Mouse (Mus musculus) intestine, postnatal 0 days (tissue): ENCODE data around the gene Sec14l1. TPM values are rescaled to one million over a fixed set of nuclear protein-coding genes. Genes with fewer than 3 reads are reported as not detected.

Source experiments
- ATAC-seq: fragments of 200-750 bp; cut with Nextera tagmentation; 2 replicates; pipeline ENCODE4 v1.8.0; 2017; ENCODE audit warnings: mild to moderate bottlenecking, moderate TSS enrichment, moderate library complexity
- H3K27ac ChIP-seq: fragments of 300-500 bp; sonication (generic); 2 replicates; pipeline ENCODE4 v1.5.1; 2014; ENCODE audit warnings: mild to moderate bottlenecking, low read depth, low read length, moderate library complexity
- H3K27me3 ChIP-seq: fragments of 300-500 bp; sonication (generic); replicated peaks from 2 replicates; pipeline ENCODE4 v1.6.1; 2014; ENCODE audit warnings: low read length, mixed read lengths; ENCODE audit not compliant: control insufficient read depth, insufficient read depth
- H3K36me3 ChIP-seq: fragments of 300-500 bp; sonication (generic); 2 replicates; pipeline ENCODE4 v1.6.1; 2014; ENCODE audit warnings: mild to moderate bottlenecking, moderate library complexity; ENCODE audit not compliant: control insufficient read depth, insufficient read depth
- H3K4me1 ChIP-seq: fragments of 300-500 bp; sonication (generic); replicated peaks from 2 replicates; pipeline ENCODE4 v1.6.1; 2014; ENCODE audit warnings: antibody characterized with exemption, low read length, mixed read lengths; ENCODE audit not compliant: control insufficient read depth, insufficient read depth
- H3K4me2 ChIP-seq: fragments of 300-500 bp; sonication (generic); replicated peaks from 2 replicates; pipeline ENCODE4 v1.6.1; 2014; ENCODE audit warnings: low read depth, mild to moderate bottlenecking, moderate library complexity
- H3K4me3 ChIP-seq: fragments of 300-500 bp; sonication (generic); 2 replicates; pipeline ENCODE4 v1.5.1; 2014; ENCODE audit warnings: low read depth, low read length
- H3K9ac ChIP-seq: fragments of 300-500 bp; sonication (generic); 2 replicates; pipeline ENCODE4 v1.6.1; 2014; ENCODE audit warnings: mild to moderate bottlenecking, low read depth, low read length
- H3K9me3 ChIP-seq: fragments of 300-500 bp; sonication (generic); 2 replicates; pipeline ENCODE4 v1.6.1; 2016; ENCODE audit warnings: mixed run types; ENCODE audit not compliant: control insufficient read depth
- CTCF ChIP-seq: sonication (generic); IDR thresholded peaks from 2 replicates; pipeline ENCODE4 v1.5.1; 2016; ENCODE audit warnings: low read depth, mild to moderate bottlenecking, control low read depth, antibody characterized with exemption, moderate library complexity
- WGBS: fragments of 180-500 bp; shearing (Covaris S2); extraction: QIAGEN DNeasy Blood & Tissue Kit; methylation state at CpG from one replicate; pipeline ENCODE4 v1.1.7; 2014; 5-methylcytosine and 5-hydroxymethylcytosine counted together
- polyA plus RNA-seq: library from polyadenylated mRNA; unstranded; fragments of >200 nt; fragmentation: Nextera tagmentation; extraction: Ambion mirVana; gene quantifications from 2 replicates; pipeline ENCODE4 v1.2.1, GENCODE M21; 2015

Gene Sec14l1
- polyA plus RNA-seq, 1 experiment from 2014 or later: 22.8 TPM

- Histone ChIP-seq H3K9me3 (no peaks in the 10 kb centered on the region), H3K4me3 (no peak overlapping the region), H3K27ac (no peak overlapping the region), H3K4me2 (no peak overlapping the region), H3K4me1 (peaks cover 14% of the 10 kb centered on the region; the same call in 1 of the 2 replicates), H3K36me3 (no peaks in the 10 kb centered on the region), H3K27me3 (no peaks in the 10 kb centered on the region), H3K9ac (no peak overlapping the region)
- 82% methylated on average over 10 of the region's 10 CpGs for WGBS
- no peak for TF ChIP-seq CTCF
- no peak for ATAC-seq
Observed at GRCm38 (mm10) chr11:117086215-117086614, 28.8 kb upstream of the Sec14l1 start.

GRCm38 (mm10) chr11:117087036-117087799, 27.8 kb upstream of the Sec14l1 start:
- no peak for TF ChIP-seq CTCF
- Histone ChIP-seq H3K4me3 (no peak overlapping the region), H3K27ac (peak overlapping the region; percentile 54), H3K36me3 (no peaks in the 10 kb centered on the region), H3K9ac (no peak overlapping the region), H3K4me1 (peaks cover 9% of the 10 kb centered on the region; the same call in 1 of the 2 replicates), H3K9me3 (no peaks in the 10 kb centered on the region), H3K4me2 (no peak overlapping the region), H3K27me3 (no peaks in the 10 kb centered on the region)
- 44% methylated on average over 9 of the region's 9 CpGs for WGBS
- peak; percentile 68 for ATAC-seq

GRCm38 (mm10) chr11:117088271-117088991, 26.5 kb upstream of the Sec14l1 start:
- 0 out of 2 replicates have a peak, but pooled peaks cover 4% of the 10 kb centered on the region for H3K4me1 ChIP-seq
- H3K27me3 ChIP-seq: no peaks in the 10 kb centered on the region
- no peak for ATAC-seq
- H3K9me3 ChIP-seq: no peaks in the 10 kb centered on the region
- TF ChIP-seq CTCF: no peak
- H3K4me2 ChIP-seq: no peak overlapping the region
- H3K36me3 ChIP-seq: no peaks in the 10 kb centered on the region
- H3K9ac ChIP-seq: no peak overlapping the region
- peak overlapping the region; percentile 35 for H3K27ac ChIP-seq
- no peak overlapping the region for H3K4me3 ChIP-seq
- WGBS: 61% methylated on average over 13 of the region's 13 CpGs

- Histone ChIP-seq H3K9me3 (no peaks in the 10 kb centered on the region), H3K4me2 (no peak overlapping the region), H3K36me3 (no peaks in the 10 kb centered on the region), H3K4me3 (no peak overlapping the region), H3K27me3 (no peaks in the 10 kb centered on the region), H3K27ac (peak overlapping the region; percentile 60), H3K4me1 (0 out of 2 replicates have a peak, but pooled peaks cover 4% of the 10 kb centered on the region), H3K9ac (no peak overlapping the region)
- ATAC-seq: peak; percentile 54; the same call in 1 of the 2 replicates
- 54% methylated on average over 8 of the region's 9 CpGs for WGBS
- TF ChIP-seq CTCF: no peak
Observed at GRCm38 (mm10) chr11:117089673-117090419, 25.1 kb upstream of the Sec14l1 start.

- H3K9me3 ChIP-seq: no peaks in the 10 kb centered on the region
- TF ChIP-seq CTCF: no peak
- H3K9ac ChIP-seq: no peak overlapping the region
- H3K27ac ChIP-seq: no peak overlapping the region
- no peaks in the 10 kb centered on the region for H3K27me3 ChIP-seq
- peak overlapping the region; percentile 33; the same call in 1 of the 2 replicates for H3K4me2 ChIP-seq
- H3K4me3 ChIP-seq: no peak overlapping the region
- H3K36me3 ChIP-seq: no peaks in the 10 kb centered on the region
- WGBS: 37% methylated on average over 4 of the region's 4 CpGs
- 0 out of 2 replicates have a peak, but pooled peaks cover 4% of the 10 kb centered on the region for H3K4me1 ChIP-seq
- no peak for ATAC-seq
Observed at GRCm38 (mm10) chr11:117091406-117091805, 23.6 kb upstream of the Sec14l1 start.
